Mouse (Mus musculus) E14TG2a.4 (cell line): ENCODE measurements around the gene Nav1.

Experiments
- CTCF ChIP-seq: conservative IDR thresholded peaks from 2 replicates; pipeline ENCODE4 v1.5.1; 2014; ENCODE audit warnings: low read length
- NANOG ChIP-seq: IDR thresholded peaks from 2 replicates; pipeline ENCODE4 v1.6.1; 2014; ENCODE audit warnings: borderline replicate concordance, low read length, mixed read lengths
- POU5F1 ChIP-seq: IDR thresholded peaks from 2 replicates; pipeline ENCODE4 v1.6.1; 2014; ENCODE audit warnings: low read length, borderline replicate concordance

- TF ChIP-seq CTCF (no peak), POU5F1 (no peak), NANOG (no peak)
Measured at GRCm38 (mm10) chr1:135435823-135436222, 171.3 kb downstream of the Nav1 start.
